Mouse (Mus musculus): ENCODE data around the gene Trim38. TPM values are rescaled to one million over a fixed set of nuclear protein-coding genes. Genes with fewer than 3 reads are reported as not detected.
A peak's percentile ranks its signal among the peaks of the same experiment; 100 is the strongest.
"Not testable (repeated sequence)": the region's sequence is repeated elsewhere in the genome, so short reads cannot be mapped to it uniquely, and the experiment has no call there.

Trim38 gene
- polyA plus RNA-seq, 1 experiment from 2014 or later = not detected

DNA sequence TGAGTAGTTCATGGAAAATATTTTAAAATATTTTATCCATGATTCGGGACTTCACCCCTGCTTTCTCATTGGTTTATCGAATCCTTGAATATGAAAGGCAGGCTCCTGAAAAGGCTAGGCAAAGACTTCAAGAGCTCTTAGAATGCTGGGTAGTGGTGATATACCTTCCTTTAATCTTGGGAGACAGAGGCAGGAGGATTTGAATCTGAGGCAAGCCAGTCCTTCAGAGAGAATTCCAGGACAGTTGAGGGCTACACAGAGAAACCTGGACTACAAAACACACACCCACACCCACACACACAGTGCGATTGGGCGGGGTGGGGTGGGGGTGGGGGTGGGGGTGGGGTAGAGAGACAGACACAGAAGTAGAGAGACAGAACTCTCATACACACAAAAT lies 21.8 kb upstream of the Trim38 start:
- no peak for ATAC-seq (ENCODE audit: low FRiP score, low read depth)
- H3K4me3 ChIP-seq = no peak overlapping the region
- no peak overlapping the region for H3K27ac ChIP-seq
- no peaks in the 10 kb centered on the region for H3K36me3 ChIP-seq
- H3K4me1 ChIP-seq = peaks cover 5% of the 10 kb centered on the region; the same call in 1 of the 2 replicates
- H3K4me2 ChIP-seq (replicated peaks) = peak overlapping the region; percentile 60
- H3K9ac ChIP-seq = no peak overlapping the region
- no peaks in the 10 kb centered on the region for H3K27me3 ChIP-seq (replicated peaks)
- H3K9me3 ChIP-seq = no peaks in the 10 kb centered on the region
- WGBS = 8% methylated on average over 4 of the region's 4 CpGs

DNA sequence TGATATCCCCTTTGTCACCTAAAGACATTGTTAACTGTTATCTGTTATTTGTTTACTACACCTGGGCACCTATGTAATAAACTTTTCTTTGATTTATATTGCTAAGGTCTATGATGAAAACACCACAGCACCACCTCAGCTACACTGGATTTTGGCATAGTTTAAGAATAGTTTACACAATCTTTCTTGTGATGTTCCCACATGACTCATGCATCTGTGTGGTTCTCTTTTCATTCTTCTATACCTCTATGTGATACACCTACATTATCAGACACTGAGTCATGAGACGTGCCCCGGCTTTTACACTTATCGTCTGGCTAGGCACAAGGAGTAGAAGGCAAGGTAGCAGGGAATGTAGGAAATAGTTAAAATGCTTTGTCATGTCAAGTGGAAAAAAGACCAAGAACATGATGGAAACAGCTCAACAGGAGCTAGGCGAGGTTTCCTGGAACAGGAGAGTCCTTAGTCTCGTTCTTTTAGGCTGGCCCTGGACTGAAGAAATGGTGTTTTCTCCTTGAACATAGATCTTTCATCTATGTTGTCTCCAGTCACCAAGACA lies 20.1 kb upstream of the Trim38 start:
- H3K27me3 ChIP-seq (replicated peaks) = no peaks in the 10 kb centered on the region
- 92% methylated on average over 5 of the region's 5 CpGs for WGBS
- peaks cover 5% of the 10 kb centered on the region; the same call in 1 of the 2 replicates for H3K4me1 ChIP-seq
- no peak overlapping the region for H3K27ac ChIP-seq
- H3K4me3 ChIP-seq = no peak overlapping the region
- no peaks in the 10 kb centered on the region for H3K36me3 ChIP-seq
- ATAC-seq (ENCODE audit: low FRiP score, low read depth) = no peak
- H3K4me2 ChIP-seq (replicated peaks) = no peak overlapping the region
- no peak overlapping the region for H3K9ac ChIP-seq
- no peaks in the 10 kb centered on the region for H3K9me3 ChIP-seq

DNA sequence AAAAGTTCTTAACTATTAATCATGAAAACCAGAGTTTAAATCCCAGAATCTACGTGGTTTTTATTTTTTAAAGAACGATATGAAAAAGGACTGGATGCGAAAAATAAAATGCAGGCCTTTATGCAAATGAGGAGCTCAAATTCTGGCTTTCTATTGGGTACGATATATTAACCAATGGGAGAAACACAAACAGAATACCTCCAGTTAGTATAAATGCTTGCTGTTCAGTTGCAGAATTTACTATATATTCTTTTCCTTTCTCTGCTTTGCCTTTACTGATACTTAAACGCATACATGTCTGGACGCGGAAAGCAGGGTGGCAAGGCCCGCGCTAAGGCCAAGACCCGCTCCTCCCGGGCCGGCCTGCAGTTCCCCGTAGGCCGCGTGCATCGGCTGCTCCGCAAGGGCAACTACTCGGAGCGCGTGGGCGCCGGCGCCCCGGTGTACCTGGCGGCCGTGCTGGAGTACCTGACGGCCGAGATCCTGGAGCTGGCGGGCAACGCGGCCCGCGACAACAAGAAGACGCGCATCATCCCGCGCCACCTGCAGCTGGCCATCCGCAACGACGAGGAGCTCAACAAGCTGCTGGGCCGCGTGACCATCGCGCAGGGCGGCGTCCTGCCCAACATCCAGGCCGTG lies 18.8 kb upstream of the Trim38 start, which contains the start of gene Hist1h2ab:
TSS of gene Hist1h2ab (plus strand) at position 288 of the 639 bp plus-strand sequence.
- Histone ChIP-seq H3K27ac (peak within 1 kb of the TSS; percentile 82), H3K9ac (peak within 1 kb of the TSS; percentile 55; the same call in 1 of the 2 replicates), H3K4me2 (replicated peaks) (peak within 1 kb of the TSS; percentile 64), H3K4me3 (peak within 1 kb of the TSS; percentile 35)
- H3K4me1 ChIP-seq; H3K27me3 ChIP-seq (replicated peaks); H3K36me3 ChIP-seq; H3K9me3 ChIP-seq: not testable (repeated sequence)
- WGBS = under 1% methylated on average over 32 of the region's 47 CpGs
- ATAC-seq (ENCODE audit: low FRiP score, low read depth) = peak; percentile 34

DNA sequence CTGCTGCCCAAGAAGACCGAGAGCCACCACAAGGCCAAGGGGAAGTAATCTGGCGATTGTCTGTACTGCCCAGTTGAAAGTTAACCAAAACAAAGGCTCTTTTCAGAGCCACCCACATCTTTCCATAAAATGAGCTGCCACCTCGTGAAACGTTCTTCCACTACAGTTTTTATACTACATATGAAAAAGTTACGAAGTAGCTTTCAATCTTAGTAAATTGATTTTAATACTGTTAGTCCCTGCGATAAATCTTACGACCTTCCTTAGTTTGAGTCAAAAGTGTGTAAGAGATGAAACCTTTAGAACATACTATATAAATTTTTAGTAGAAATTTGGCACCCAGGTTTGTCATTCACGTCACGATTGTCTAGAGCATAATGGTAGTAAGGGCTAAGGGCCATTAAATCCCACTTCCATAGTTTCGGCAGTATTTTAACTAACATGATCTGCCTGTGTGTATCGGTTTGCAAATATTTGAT lies 18.2 kb upstream of the Trim38 start:
- peak overlapping the region; percentile 64 for H3K4me2 ChIP-seq (replicated peaks)
- H3K9me3 ChIP-seq = no peaks in the 10 kb centered on the region
- under 1% methylated on average over 11 of the region's 11 CpGs for WGBS
- no peaks in the 10 kb centered on the region for H3K27me3 ChIP-seq (replicated peaks)
- H3K4me1 ChIP-seq = peaks cover 5% of the 10 kb centered on the region; the same call in 1 of the 2 replicates
- H3K36me3 ChIP-seq = no peaks in the 10 kb centered on the region
- H3K27ac ChIP-seq = peak overlapping the region; percentile 32; the same call in 1 of the 2 replicates
- peak overlapping the region; percentile 55; the same call in 1 of the 2 replicates for H3K9ac ChIP-seq
- 0 out of 2 replicates have a peak, but pooled peaks have one; percentile 27 for ATAC-seq (ENCODE audit: low FRiP score, low read depth)
- peak overlapping the region; percentile 35 for H3K4me3 ChIP-seq

DNA sequence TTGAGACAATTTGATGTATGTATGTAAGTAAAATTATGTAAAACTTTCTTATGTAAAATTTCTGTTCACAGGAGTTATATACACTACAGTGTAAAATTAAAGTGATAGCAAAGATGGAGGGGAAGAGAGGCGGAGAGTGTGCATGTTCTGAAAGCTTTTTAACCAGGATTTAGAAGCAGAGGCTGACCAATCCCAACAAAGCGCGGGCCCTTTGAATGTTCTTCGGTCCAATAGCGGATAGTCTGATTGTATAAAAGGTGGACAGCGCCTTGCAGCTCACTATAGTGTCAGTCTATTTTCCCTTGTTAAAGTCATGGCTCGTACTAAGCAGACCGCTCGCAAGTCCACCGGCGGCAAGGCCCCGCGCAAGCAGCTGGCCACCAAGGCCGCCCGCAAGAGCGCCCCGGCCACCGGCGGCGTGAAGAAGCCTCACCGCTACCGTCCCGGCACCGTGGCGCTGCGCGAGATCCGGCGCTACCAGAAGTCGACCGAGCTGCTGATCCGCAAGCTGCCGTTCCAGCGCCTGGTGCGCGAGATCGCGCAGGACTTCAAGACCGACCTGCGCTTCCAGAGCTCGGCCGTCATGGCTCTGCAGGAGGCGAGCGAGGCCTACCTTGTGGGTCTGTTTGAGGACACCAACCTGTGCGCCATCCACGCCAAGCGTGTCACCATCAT lies 17.5 kb upstream of the Trim38 start, which contains the start of gene Hist1h3b:
TSS of gene Hist1h3b (plus strand) at position 201 of the 675 bp plus-strand sequence.
- peak within 1 kb of the TSS; percentile 82 for H3K27ac ChIP-seq
- H3K4me2 ChIP-seq (replicated peaks) = peak within 1 kb of the TSS; percentile 64
- H3K9ac ChIP-seq = peak within 1 kb of the TSS; percentile 55; the same call in 1 of the 2 replicates
- not testable (repeated sequence) for H3K4me1 ChIP-seq; H3K36me3 ChIP-seq; H3K27me3 ChIP-seq (replicated peaks); H3K9me3 ChIP-seq
- under 1% methylated on average over 21 of the region's 47 CpGs for WGBS
- H3K4me3 ChIP-seq = peak within 1 kb of the TSS; percentile 35
- ATAC-seq (ENCODE audit: low FRiP score, low read depth) = peak; percentile 84

DNA sequence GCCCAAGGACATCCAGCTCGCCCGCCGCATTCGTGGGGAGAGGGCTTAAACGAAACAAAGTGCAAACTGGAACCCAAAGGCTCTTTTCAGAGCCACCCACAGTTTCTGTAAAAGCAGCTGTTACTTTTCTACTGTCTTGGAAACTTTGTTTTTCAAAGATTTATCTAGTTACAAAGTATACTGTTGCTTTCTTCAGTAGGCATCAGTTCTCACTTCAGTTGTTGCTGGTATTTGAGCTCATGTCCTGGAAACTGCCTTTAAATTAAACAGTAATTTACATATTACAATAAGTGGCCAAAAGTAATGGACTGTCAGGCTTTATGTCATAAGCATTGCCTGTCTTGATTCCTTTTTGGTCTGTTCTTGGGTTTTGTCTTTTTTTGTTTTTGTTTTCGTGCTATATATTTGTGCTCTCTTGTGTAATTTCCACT lies 17.0 kb upstream of the Trim38 start:
- peak overlapping the region; percentile 64 for H3K4me2 ChIP-seq (replicated peaks)
- peak overlapping the region; percentile 53; the same call in 1 of the 2 replicates for H3K9ac ChIP-seq
- no peak for ATAC-seq (ENCODE audit: low FRiP score, low read depth)
- peak overlapping the region; percentile 21 for H3K4me3 ChIP-seq
- H3K36me3 ChIP-seq = no peaks in the 10 kb centered on the region
- H3K4me1 ChIP-seq = peaks cover 8% of the 10 kb centered on the region; the same call in 1 of the 2 replicates
- no peaks in the 10 kb centered on the region for H3K27me3 ChIP-seq (replicated peaks)
- H3K27ac ChIP-seq = 0 out of 2 replicates have a peak overlapping the region, but pooled peaks have one; percentile 8
- no peaks in the 10 kb centered on the region for H3K9me3 ChIP-seq
- 3% methylated on average over 6 of the region's 6 CpGs for WGBS

DNA sequence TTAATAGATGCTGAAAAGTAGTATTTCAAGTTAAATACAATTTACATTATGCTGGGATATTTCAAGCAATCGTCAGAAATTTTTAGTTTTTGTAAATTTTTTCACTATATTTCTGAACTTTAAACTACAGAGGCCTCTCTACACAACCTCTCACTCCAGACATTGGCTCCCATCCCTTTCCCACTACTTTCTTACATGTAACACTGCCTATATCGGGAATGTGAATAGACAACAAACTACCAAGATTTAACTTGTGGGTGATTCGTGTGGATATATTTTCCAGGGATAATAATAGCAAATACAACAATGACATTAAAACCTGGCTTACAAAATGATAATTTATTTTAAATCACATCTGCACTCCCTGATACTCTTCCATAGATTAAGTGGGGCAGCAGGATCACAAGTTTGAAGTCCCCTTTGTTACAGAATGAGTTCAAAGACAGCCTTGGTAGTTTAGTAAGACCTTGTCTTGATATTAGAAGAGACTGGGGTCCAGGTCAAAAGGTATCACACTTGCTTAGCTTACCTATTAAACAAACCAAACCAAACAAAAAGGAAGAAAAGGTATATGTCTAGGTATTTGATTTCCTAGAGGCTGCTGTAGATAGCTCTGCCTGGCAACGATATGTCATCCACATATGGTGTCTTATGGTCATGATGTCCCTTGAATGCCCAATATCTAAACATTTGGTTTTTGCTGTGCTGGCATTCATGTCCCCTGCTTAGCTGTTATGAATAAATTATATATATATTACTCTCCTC lies 16.2 kb upstream of the Trim38 start:
- Histone ChIP-seq H3K4me3 (no peak overlapping the region), H3K36me3 (no peaks in the 10 kb centered on the region), H3K27me3 (replicated peaks) (no peaks in the 10 kb centered on the region), H3K9ac (no peak overlapping the region), H3K27ac (no peak overlapping the region), H3K4me1 (peaks cover 3% of the 10 kb centered on the region; the same call in 1 of the 2 replicates), H3K9me3 (no peaks in the 10 kb centered on the region), H3K4me2 (replicated peaks) (peak overlapping the region; percentile 64; the same call in 1 of the 2 replicates)
- no peak for ATAC-seq (ENCODE audit: low FRiP score, low read depth)
- WGBS = 59% methylated on average over 4 of the region's 4 CpGs

DNA sequence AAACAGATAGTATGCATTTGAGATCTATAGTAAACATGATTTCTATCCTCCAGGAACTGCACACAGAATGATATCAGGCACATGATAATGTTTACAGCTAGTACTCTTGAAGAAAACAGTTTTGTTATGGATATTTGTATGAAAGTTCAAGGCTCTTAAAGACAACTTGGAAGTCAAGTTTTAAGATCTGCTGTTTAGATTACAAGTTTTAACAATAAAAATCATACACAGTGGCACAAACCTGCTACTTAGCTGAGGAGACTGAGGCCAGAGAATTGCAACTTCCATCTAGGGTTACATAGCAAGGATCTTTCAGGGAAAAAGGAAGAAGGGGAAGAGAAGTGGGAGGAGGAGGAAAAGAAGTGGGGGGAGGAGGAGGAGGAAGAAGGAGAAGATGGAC lies 14.7 kb upstream of the Trim38 start:
- Histone ChIP-seq H3K9ac (no peak overlapping the region), H3K9me3 (no peaks in the 10 kb centered on the region), H3K27ac (no peak overlapping the region), H3K4me1 (peaks cover 3% of the 10 kb centered on the region; the same call in 1 of the 2 replicates), H3K36me3 (no peaks in the 10 kb centered on the region), H3K27me3 (replicated peaks) (no peaks in the 10 kb centered on the region), H3K4me3 (no peak overlapping the region), H3K4me2 (replicated peaks) (no peak overlapping the region)
- no peak for ATAC-seq (ENCODE audit: low FRiP score, low read depth)

DNA sequence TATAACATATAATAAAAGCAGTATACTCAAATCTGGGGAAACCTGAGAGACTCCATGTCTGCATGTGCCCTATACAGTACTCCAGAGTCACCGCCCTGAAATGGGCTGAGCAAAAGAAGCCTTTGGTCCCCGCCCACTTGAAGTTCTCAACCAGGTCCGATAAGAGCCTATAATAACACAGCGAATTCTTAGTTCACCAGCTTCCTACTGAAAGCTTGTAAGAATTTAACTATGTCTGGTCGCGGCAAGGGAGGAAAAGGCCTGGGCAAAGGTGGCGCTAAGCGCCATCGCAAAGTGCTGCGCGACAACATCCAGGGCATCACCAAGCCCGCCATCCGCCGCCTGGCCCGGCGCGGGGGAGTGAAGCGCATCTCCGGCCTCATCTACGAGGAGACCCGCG lies 12.9 kb upstream of the Trim38 start, which contains the start of gene Hist1h4b:
TSS of gene Hist1h4b (plus strand) at position 224 of the 400 bp plus-strand sequence.
- Histone ChIP-seq H3K27me3 (replicated peaks) (no peaks in the 10 kb centered on the region), H3K4me2 (replicated peaks) (peak within 1 kb of the TSS; percentile 62), H3K9me3 (no peaks in the 10 kb centered on the region), H3K27ac (peak within 1 kb of the TSS; percentile 46; the same call in 1 of the 2 replicates), H3K4me1 (peaks cover 9% of the 10 kb centered on the region; the same call in 1 of the 2 replicates), H3K36me3 (no peaks in the 10 kb centered on the region), H3K9ac (peak within 1 kb of the TSS; percentile 44), H3K4me3 (peak within 1 kb of the TSS; percentile 28)
- WGBS = under 1% methylated on average over 20 of the region's 22 CpGs
- ATAC-seq (ENCODE audit: low FRiP score, low read depth) = peak; percentile 64

DNA sequence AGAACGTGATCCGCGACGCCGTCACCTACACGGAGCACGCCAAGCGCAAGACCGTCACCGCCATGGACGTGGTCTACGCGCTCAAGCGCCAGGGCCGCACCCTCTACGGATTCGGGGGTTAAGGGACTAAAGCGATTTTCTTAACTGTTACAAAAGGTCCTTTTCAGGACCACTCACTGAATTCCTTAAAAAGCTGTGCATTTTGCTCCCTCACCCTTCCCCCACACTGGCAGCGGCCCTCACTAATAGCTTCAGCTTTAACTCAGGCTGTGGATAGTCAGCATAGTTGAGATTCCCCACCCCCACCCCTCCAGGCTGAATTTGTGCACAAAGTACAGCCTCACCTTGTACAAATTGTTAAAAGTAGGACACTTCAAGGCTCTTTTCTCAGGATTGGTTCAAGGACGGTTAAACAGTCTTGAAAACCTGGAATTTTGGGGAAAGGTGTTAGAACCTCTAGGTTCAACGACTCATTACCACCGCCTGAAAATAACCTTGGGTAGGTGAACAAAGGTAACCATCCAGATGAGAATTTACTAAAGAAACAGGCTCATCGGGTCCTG lies 12.4 kb upstream of the Trim38 start:
- ATAC-seq (ENCODE audit: low FRiP score, low read depth) = no peak
- Histone ChIP-seq H3K9ac (peak overlapping the region; percentile 44), H3K4me3 (peak overlapping the region; percentile 28), H3K4me2 (replicated peaks) (peak overlapping the region; percentile 62), H3K27ac (peak overlapping the region; percentile 46; the same call in 1 of the 2 replicates), H3K27me3 (replicated peaks) (no peaks in the 10 kb centered on the region), H3K4me1 (peaks cover 9% of the 10 kb centered on the region; the same call in 1 of the 2 replicates), H3K36me3 (no peaks in the 10 kb centered on the region), H3K9me3 (no peaks in the 10 kb centered on the region)
- WGBS = 2% methylated on average over 21 of the region's 23 CpGs

DNA sequence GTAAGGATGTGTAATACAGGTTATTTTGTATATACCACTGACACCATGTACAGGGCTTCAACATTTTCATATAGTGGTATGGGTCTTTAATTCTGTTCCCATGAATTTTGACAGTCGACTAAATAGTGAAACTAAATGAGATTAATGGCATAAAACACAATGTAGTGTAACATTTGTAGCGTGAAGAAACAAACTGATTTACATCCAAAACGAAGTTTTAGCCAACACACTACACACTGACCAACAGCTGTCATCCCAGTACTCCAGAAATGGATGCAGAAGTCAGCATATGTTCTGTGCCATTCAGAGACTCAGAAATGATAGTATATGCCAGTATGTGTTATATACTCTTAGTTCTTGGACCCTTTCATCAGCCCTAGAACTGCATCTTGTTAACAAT lies 11.8 kb upstream of the Trim38 start:
- Histone ChIP-seq H3K36me3 (no peaks in the 10 kb centered on the region), H3K9ac (no peak overlapping the region), H3K27ac (no peak overlapping the region), H3K27me3 (replicated peaks) (no peaks in the 10 kb centered on the region), H3K9me3 (no peaks in the 10 kb centered on the region), H3K4me3 (no peak overlapping the region), H3K4me1 (peaks cover 9% of the 10 kb centered on the region; the same call in 1 of the 2 replicates), H3K4me2 (replicated peaks) (no peak overlapping the region; the same call in 1 of the 2 replicates)
- ATAC-seq (ENCODE audit: low FRiP score, low read depth) = no peak
- 45% methylated on average over 3 of the region's 3 CpGs for WGBS

All from neural tube, embryonic 12.5 days (tissue).